Mouse (Mus musculus) MEL (cell line): Measurements from ENCODE around the gene Gm3448. TPM values are rescaled to one million over a fixed set of nuclear protein-coding genes. Genes with fewer than 3 reads are reported as not detected.
"Not testable (repeated sequence)": the region's sequence is repeated elsewhere in the genome, so short reads cannot be mapped to it uniquely, and the experiment has no call there.

Source experiments
- DNase-seq: peaks from one replicate; pipeline ENCODE4 v3.0.0; 2011; ENCODE audit warnings: low read depth, low spot score
- H3K27ac ChIP-seq: 2 replicates; pipeline ENCODE4 v1.5.1; 2012; ENCODE audit warnings: low read depth, mild to moderate bottlenecking, control low read depth, low read length, moderate library complexity; ENCODE audit not compliant: control insufficient read depth
- H3K27me3 ChIP-seq, 2 experiments: fragments of 150-350 bp in 1 of 2; sonication (generic) in 1 of 2; 2 replicates each; pipeline ENCODE4 v1.6.1; 2012; ENCODE audit warnings: low read length in 2 of 2, mild to moderate bottlenecking in 2 of 2, improper control_type of control experiment in 1 of 2, moderate library complexity in 1 of 2; ENCODE audit not compliant: insufficient read depth in 2 of 2, control insufficient read depth in 1 of 2
- H3K36me3 ChIP-seq, 2 experiments: 2 replicates each; pipeline ENCODE4 v1.6.1; 2012 to 2014; ENCODE audit warnings: low read length in 2 of 2, improper control_type of control experiment in 1 of 2, inconsistent platforms in 1 of 2, mild to moderate bottlenecking in 1 of 2; ENCODE audit not compliant: insufficient read depth in 2 of 2, control insufficient read depth in 1 of 2
- H3K4me1 ChIP-seq, 2 experiments: fragments of 150-350 bp in 1 of 2; sonication (generic) in 1 of 2; 2 replicates each; pipeline ENCODE4 v1.6.1; 2012; ENCODE audit warnings: low read length in 2 of 2, improper control_type of control experiment in 1 of 2, mild to moderate bottlenecking in 1 of 2; ENCODE audit not compliant: insufficient read depth in 2 of 2, control insufficient read depth in 1 of 2
- H3K4me3 ChIP-seq, 2 experiments: fragments of 150-350 bp in 1 of 2; sonication (generic) in 1 of 2; 2 replicates each; pipeline ENCODE4 v1.5.1; 2012; ENCODE audit warnings: low read depth in 2 of 2, low read length in 2 of 2, mild to moderate bottlenecking in 2 of 2, moderate library complexity in 2 of 2, control low read depth in 1 of 2, improper control_type of control experiment in 1 of 2; ENCODE audit not compliant: control insufficient read depth in 1 of 2, insufficient read depth in 1 of 2
- H3K79me2 ChIP-seq: 2 replicates; pipeline ENCODE4 v1.6.1; 2012; ENCODE audit warnings: mild to moderate bottlenecking, low read length, moderate library complexity; ENCODE audit not compliant: control insufficient read depth, poor library complexity, insufficient read depth
- H3K9ac ChIP-seq: 2 replicates; pipeline ENCODE4 v1.6.1; 2012; ENCODE audit warnings: low read depth, mild to moderate bottlenecking, control low read depth, low read length, moderate library complexity; ENCODE audit not compliant: control insufficient read depth, poor library complexity, severe bottlenecking
- H3K9me3 ChIP-seq: fragments of 150-350 bp; sonication (generic); replicated peaks from 2 replicates; pipeline ENCODE4 v1.6.1; 2012; ENCODE audit warnings: mild to moderate bottlenecking, low read length, improper control_type of control experiment, moderate library complexity; ENCODE audit not compliant: insufficient read depth
- polyA plus RNA-seq, 2 experiments: library from polyadenylated mRNA; stranded (reverse) in 1 of 2; unstranded in 1 of 2; fragments of >175 nt in 1 of 2; fragments of >200 nt in 1 of 2; gene quantifications; 2 replicates each; pipeline versions ENCODE4 v1.2.1 to v1.2.4; 2012; ENCODE audit warnings: low replicate concordance in 2 of 2, low read depth in 1 of 2; ENCODE audit not compliant: insufficient read length in 2 of 2, insufficient read depth in 1 of 2, missing spikeins in 1 of 2
- total RNA-seq: library from RNA; depleted of rRNA; stranded (reverse); fragments of 300-350 nt; gene quantifications from 2 replicates; pipeline ENCODE4 v1.2.3, GENCODE M21; 2012

Gene Gm3448
- total and polyA plus RNA-seq, 3 experiments, result 1.8 to 8.1 TPM; not detected in 1

DNA sequence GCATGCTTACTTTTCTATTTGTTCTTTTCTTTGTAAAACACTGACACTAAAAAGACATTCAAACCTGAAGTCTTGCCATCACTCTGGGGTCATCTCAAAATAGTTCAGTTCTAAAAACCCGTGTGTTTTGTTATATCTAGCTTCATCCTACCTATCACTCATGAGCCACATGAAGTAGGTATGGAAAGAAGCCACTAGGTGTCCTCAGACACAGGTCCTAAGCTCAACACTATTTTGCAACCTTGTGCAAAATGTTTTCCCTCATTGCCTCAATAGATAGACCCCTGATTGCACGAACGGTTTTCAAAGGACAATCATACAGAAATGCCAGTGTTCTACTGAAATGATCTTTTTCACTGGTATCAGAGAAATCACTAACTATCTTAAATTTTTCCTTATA is 882 bp downstream of the Gm3448 start:
- DNase-seq, H3K4me3 ChIP-seq, H3K9ac ChIP-seq, H3K27me3 ChIP-seq, H3K36me3 ChIP-seq, H3K4me1 ChIP-seq, H3K79me2 ChIP-seq, H3K27ac ChIP-seq, H3K9me3 ChIP-seq: not testable (repeated sequence)

GRCm38 (mm10) chr17:15031414-15031813 is 9.9 kb downstream of the Gm3448 start:
- H3K9ac ChIP-seq, H3K27me3 ChIP-seq, H3K9me3 ChIP-seq, H3K27ac ChIP-seq, H3K4me1 ChIP-seq, H3K36me3 ChIP-seq, H3K79me2 ChIP-seq, DNase-seq, H3K4me3 ChIP-seq: not testable (repeated sequence)

DNA sequence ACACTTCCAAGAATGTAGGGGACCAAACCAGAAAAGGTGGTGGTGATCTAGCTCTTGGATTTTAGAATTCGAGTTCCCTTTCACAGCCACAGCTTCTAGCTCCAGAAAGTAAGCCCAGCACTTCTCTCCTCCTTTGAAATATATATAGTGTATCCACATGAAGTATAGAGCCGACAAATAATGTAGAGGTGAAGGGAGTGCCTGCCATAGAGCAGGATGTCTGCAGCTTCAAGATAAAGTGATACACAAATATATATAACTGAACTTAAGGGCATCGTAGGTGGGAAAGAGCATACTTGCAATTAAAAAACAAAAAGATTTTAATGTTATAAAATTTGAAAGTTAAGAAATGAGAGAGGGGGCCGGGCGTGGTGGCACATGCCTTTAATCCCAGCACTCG is 15.8 kb downstream of the Gm3448 start:
- H3K9ac ChIP-seq, DNase-seq, H3K36me3 ChIP-seq, H3K9me3 ChIP-seq, H3K27me3 ChIP-seq, H3K27ac ChIP-seq, H3K79me2 ChIP-seq, H3K4me1 ChIP-seq, H3K4me3 ChIP-seq: not testable (repeated sequence)

- H3K4me3 ChIP-seq, H3K36me3 ChIP-seq, H3K9ac ChIP-seq, DNase-seq, H3K4me1 ChIP-seq, H3K79me2 ChIP-seq, H3K27ac ChIP-seq, H3K9me3 ChIP-seq, H3K27me3 ChIP-seq: not testable (repeated sequence)
Measured at GRCm38 (mm10) chr17:15024502-15025193, 16.7 kb downstream of the Gm3448 start.

- not testable (repeated sequence) for H3K4me1 ChIP-seq, H3K4me3 ChIP-seq, H3K79me2 ChIP-seq, H3K27me3 ChIP-seq, H3K36me3 ChIP-seq, H3K9ac ChIP-seq, H3K9me3 ChIP-seq, H3K27ac ChIP-seq, DNase-seq
Measured at GRCm38 (mm10) chr17:15023878-15024492, 17.4 kb downstream of the Gm3448 start.

DNA sequence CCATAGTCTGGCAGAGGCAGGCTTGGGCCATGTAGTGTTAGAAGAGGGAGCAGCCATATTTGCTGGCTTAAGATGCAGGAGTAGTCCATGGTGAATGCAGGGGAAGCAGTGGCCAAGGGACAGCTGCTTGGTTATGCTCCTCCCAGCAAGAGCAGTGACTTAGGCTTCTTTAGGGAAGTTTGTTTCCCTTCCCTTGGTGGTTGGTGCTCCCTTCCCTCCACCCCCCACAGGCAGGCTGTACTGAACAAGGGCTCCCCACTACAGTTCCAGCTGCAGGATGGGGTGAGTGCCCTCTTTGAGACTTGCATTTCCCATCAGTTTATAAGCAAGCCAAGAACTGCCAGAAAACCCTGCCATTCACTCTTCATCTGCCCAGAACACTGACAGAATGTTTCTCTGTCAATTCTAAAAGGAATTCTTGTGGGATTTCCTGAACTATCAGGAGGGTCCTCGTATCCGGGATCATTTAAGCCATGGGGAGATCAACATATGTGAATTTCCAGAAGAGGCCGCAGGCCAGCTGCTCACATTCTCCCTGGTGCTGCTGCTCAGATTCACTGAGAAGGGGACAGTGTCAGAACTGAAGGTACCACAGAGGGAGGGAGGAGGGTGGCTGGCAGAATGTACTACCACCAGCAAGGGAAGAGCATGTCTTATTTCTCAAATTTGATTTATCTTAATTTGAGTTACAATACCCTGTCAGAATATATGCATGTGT is 19.7 kb downstream of the Gm3448 start:
- H3K9ac ChIP-seq, H3K79me2 ChIP-seq, H3K36me3 ChIP-seq, H3K9me3 ChIP-seq, H3K27me3 ChIP-seq, H3K4me1 ChIP-seq, H3K4me3 ChIP-seq: not testable (repeated sequence)
- peak; percentile 42 for DNase-seq
- H3K27ac ChIP-seq, result peak overlapping the region; percentile 54
